Mouse (Mus musculus) forebrain, embryonic 15.5 days (tissue): ENCODE results near the gene Rhox3f. TPM values are rescaled to one million over a fixed set of nuclear protein-coding genes. Genes with fewer than 3 reads are reported as not detected.
"Not testable (repeated sequence)": the region's sequence is repeated elsewhere in the genome, so short reads cannot be mapped to it uniquely, and the experiment has no call there.

Experiments used
- ATAC-seq: fragments of 200-750 bp; cut with Nextera tagmentation; replicated peaks from 2 replicates; pipeline ENCODE4 v1.8.0; 2017; ENCODE audit warnings: mild to moderate bottlenecking, moderate TSS enrichment, moderate library complexity
- H3K27ac ChIP-seq: fragments of 300-500 bp; sonication (generic); replicated peaks from 2 replicates; pipeline ENCODE4 v1.5.1; 2015; ENCODE audit warnings: mild to moderate bottlenecking, inconsistent platforms
- H3K27me3 ChIP-seq: fragments of 300-500 bp; sonication (generic); 2 replicates; pipeline ENCODE4 v1.6.1; 2015; ENCODE audit warnings: inconsistent platforms
- H3K36me3 ChIP-seq: fragments of 300-500 bp; sonication (generic); 2 replicates; pipeline ENCODE4 v1.6.1; 2015; ENCODE audit warnings: mild to moderate bottlenecking, inconsistent platforms
- H3K4me1 ChIP-seq: fragments of 300-500 bp; sonication (generic); 2 replicates; pipeline ENCODE4 v1.6.1; 2015; ENCODE audit warnings: inconsistent platforms
- H3K4me2 ChIP-seq: fragments of 300-500 bp; sonication (generic); replicated peaks from 2 replicates; pipeline ENCODE4 v1.6.1; 2015; ENCODE audit warnings: mild to moderate bottlenecking, inconsistent platforms
- H3K4me3 ChIP-seq: fragments of 300-500 bp; sonication (generic); 2 replicates; pipeline ENCODE4 v1.5.1; 2015; ENCODE audit warnings: mild to moderate bottlenecking, inconsistent platforms
- H3K9ac ChIP-seq: fragments of 300-500 bp; sonication (generic); replicated peaks from 2 replicates; pipeline ENCODE4 v1.6.1; 2015; ENCODE audit warnings: mild to moderate bottlenecking, inconsistent platforms
- H3K9me3 ChIP-seq: fragments of 300-500 bp; sonication (generic); 2 replicates; pipeline ENCODE4 v1.6.1; 2016; ENCODE audit warnings: inconsistent platforms
- WGBS: fragments of 180-500 bp; shearing (Covaris S2); methylation state at CpG from one replicate; pipeline ENCODE4 v1.1.7; 2015; ENCODE audit warnings: mixed read lengths; 5-methylcytosine and 5-hydroxymethylcytosine counted together
- polyA plus RNA-seq: library from polyadenylated mRNA; unstranded; fragments of >200 nt; fragmentation: Nextera tagmentation; extraction: Ambion mirVana; gene quantifications from 2 replicates; pipeline ENCODE4 v1.2.1, GENCODE M21; 2015

Gene Rhox3f
- not detected in 2 replicates for polyA plus RNA-seq

DNA sequence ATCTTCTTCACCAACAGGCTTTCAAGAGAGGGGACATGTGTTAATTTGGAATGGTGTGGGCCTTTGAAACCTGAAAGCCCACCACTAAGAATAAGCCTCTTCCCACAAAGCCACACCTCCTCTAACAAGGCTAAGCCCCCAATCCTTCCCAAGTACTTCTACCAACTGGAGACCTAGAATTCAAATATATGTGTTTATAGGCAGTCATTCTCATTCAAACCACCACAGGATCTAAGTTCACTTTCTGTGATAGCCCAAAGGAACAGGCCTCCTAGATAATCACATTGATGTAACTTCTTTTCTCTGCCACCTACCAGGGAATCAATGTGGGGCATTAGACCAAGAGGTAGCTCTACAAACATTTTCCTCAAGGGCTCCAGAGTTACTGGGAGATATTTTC, at the start of gene Rhox3f:
Gene Rhox3f, plus strand, starts transcription at position 301 of the 400 bp plus-strand sequence.
- H3K27me3 ChIP-seq, ATAC-seq, H3K27ac ChIP-seq, H3K9me3 ChIP-seq, H3K4me3 ChIP-seq, H3K36me3 ChIP-seq, H3K9ac ChIP-seq, H3K4me1 ChIP-seq, H3K4me2 ChIP-seq: not testable (repeated sequence)

DNA sequence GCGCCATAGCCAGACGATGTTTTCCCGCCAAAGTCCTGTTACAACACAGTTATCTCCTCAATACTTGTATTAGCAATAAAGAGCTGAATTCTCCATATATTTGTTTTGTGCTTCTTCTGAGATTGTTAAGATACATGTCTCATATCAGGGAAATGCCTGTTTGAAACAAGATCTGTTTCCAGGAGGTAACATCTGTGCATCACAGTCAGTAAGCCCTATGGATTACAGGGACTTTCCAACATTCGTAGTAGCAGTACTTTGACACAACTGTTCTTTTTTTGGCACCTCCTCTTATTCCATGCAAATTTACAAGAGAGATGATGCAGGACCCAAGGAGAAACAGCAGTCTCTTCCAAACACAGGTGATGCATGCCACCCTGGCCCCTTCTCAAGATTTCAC, 39.1 kb upstream of the Rhox3f start, which contains the start of gene Rhox3e:
Gene Rhox3e, plus strand, starts transcription at position 301 of the 400 bp plus-strand sequence.
- H3K4me2 ChIP-seq, H3K4me1 ChIP-seq, H3K9me3 ChIP-seq, H3K9ac ChIP-seq, H3K27ac ChIP-seq, H3K36me3 ChIP-seq, H3K27me3 ChIP-seq, ATAC-seq, H3K4me3 ChIP-seq: not testable (repeated sequence)
- no CpG with 5 or more reads among the region's 4 CpGs for WGBS

DNA sequence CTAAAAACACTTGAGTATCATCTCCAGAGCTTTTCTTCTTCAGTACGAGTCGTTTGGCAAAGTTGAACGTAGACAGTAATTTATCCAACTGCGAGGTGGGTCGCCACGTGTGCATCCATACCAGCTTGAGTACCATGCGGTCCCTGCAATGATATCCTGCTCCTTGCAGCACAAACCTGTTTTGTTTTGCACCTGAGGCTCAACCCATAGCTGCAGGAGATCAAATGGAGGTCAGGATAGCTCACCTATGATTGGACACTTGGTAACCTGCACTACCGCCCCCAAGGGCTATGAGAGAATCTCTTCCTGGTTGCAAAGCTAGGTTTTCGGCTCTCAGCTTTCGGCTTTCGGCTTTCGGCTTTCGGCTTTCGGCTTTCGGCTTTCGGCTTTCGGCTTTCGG, 23.7 kb upstream of the Rhox3f start, which contains the start of gene Rhox4e:
Gene Rhox4e, plus strand, starts transcription at position 301 of the 400 bp plus-strand sequence.
- not testable (repeated sequence) for ATAC-seq, H3K4me1 ChIP-seq, H3K27me3 ChIP-seq, H3K9ac ChIP-seq, H3K9me3 ChIP-seq, H3K36me3 ChIP-seq, H3K4me3 ChIP-seq, H3K4me2 ChIP-seq, H3K27ac ChIP-seq
- 99% methylated on average over 9 of the region's 18 CpGs for WGBS

DNA sequence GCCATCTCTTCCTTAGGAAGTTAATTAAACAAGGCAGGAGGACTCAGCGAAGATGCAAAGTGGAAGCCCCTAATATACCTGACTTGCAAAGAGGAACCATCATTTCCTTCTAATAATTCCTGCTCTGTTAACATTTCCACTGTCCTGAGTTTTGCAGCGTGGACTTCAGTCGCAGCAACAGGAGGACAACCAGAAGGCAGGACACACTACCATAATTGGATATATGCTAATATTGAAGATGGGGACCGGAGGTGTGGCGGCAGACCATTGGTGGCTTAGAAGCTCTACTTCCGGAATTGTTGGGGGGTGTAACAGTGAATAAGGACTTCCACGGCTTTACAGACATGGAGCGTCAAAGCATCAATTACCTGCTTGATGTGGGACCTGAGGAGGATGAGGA, 9.7 kb upstream of the Rhox3f start, which contains the start of gene Rhox2f:
Gene Rhox2f, plus strand, starts transcription at position 301 of the 400 bp plus-strand sequence.
- H3K36me3 ChIP-seq, H3K4me3 ChIP-seq, H3K9me3 ChIP-seq, H3K27me3 ChIP-seq, H3K9ac ChIP-seq, ATAC-seq, H3K4me2 ChIP-seq, H3K27ac ChIP-seq, H3K4me1 ChIP-seq: not testable (repeated sequence)
- WGBS: 91% methylated on average over 8 of the region's 8 CpGs

DNA sequence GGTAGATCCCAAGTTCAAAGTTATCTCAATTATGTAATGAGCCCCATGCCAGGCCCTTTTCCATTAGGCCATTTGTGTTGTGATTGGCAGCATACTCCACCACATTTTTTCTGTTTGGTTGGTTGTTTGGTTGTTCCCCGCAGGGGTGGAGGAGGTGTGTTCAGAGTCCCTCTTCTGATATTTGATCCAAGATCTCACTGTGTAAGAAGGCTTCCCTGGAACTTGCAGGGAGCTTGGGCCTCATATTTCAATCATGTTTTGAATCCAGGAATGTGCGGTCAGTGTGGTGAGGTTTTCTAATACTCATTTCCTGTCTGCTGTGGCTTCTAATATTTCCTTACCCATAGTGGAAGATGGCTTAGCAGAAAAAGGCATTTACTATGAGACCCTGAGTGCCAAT, 8.2 kb upstream of the Rhox3f start:
- 49% methylated on average over 2 of the region's 2 CpGs for WGBS
- H3K4me2 ChIP-seq, H3K27me3 ChIP-seq, H3K4me1 ChIP-seq, H3K4me3 ChIP-seq, H3K9ac ChIP-seq, H3K36me3 ChIP-seq, ATAC-seq, H3K9me3 ChIP-seq, H3K27ac ChIP-seq: not testable (repeated sequence)

DNA sequence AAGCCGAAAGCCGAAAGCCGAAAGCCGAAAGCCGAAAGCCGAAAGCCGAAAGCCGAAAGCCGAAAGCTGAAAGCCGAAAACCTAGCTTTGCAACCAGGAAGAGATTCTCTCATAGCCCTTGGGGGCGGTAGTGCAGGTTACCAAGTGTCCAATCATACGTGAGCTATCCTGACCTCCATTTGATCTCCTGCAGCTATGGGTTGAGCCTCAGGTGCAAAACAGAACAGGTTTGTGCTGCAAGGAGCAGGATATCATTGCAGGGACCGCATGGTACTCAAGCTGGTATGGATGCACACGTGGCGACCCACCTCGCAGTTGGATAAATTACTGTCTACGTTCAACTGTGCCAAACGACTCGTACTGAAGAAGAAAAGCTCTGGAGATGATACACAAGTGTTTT, 26.8 kb downstream of the Rhox3f start, which contains the start of gene Rhox4f:
Gene Rhox4f, minus strand, starts transcription at position 101 of the 400 bp plus-strand sequence.
- H3K36me3 ChIP-seq, H3K9me3 ChIP-seq, H3K4me2 ChIP-seq, ATAC-seq, H3K9ac ChIP-seq, H3K4me3 ChIP-seq, H3K4me1 ChIP-seq, H3K27ac ChIP-seq, H3K27me3 ChIP-seq: not testable (repeated sequence)
- 97% methylated on average over 18 of the region's 19 CpGs for WGBS

DNA sequence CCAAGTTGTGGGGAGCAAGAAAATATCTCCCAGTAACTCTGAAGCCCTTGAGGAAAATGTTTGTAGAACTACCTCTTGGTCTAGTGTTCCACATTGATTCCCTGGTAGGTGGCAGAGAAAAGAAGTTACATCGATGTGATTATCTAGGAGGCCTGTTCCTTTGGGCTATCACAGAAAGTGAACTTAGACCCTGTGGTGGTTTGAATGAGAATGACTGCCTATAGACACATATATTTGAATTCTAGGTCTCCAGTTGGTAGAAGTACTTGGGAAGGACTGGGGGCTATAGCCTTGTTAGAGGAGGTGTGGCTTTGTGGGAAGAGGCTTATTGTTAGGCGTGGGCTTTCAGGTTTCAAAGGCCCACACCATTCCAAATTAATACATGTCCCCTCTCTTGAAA, 47.7 kb downstream of the Rhox3f start, which contains the start of gene Rhox3g:
Gene Rhox3g, minus strand, starts transcription at position 101 of the 400 bp plus-strand sequence.
- WGBS: 82% methylated on average over 2 of the region's 2 CpGs
- not testable (repeated sequence) for H3K27me3 ChIP-seq, H3K4me3 ChIP-seq, H3K9me3 ChIP-seq, H3K9ac ChIP-seq, ATAC-seq, H3K36me3 ChIP-seq, H3K4me2 ChIP-seq, H3K27ac ChIP-seq, H3K4me1 ChIP-seq

Other genes starting within 250 kb of the Rhox3f start
- not detected in 2 replicates for gene Rhox3a2, start 201.0 kb upstream of the Rhox3f start, polyA plus RNA-seq
- not detected in 2 replicates for gene Rhox4a2, start 190.1 kb upstream of the Rhox3f start, polyA plus RNA-seq
- not detected in 2 replicates for gene Rhox2b, start 168.9 kb upstream of the Rhox3f start, polyA plus RNA-seq
- not detected in 2 replicates for gene Rhox4b, start 148.5 kb upstream of the Rhox3f start, polyA plus RNA-seq
- gene Rhox2c, start 127.3 kb upstream of the Rhox3f start, polyA plus RNA-seq: not detected in 2 replicates
- not detected in 2 replicates for gene Rhox3c, start 122.4 kb upstream of the Rhox3f start, polyA plus RNA-seq
- gene Rhox4c, start 100.7 kb upstream of the Rhox3f start, polyA plus RNA-seq: not detected in 2 replicates
- not detected in 2 replicates for gene Rhox2d, start 87.6 kb upstream of the Rhox3f start, polyA plus RNA-seq
- not detected in 2 replicates for gene Rhox4d, start 66.6 kb upstream of the Rhox3f start, polyA plus RNA-seq
- not detected in 2 replicates for gene Rhox2e, start 50.5 kb upstream of the Rhox3f start, polyA plus RNA-seq
- not detected in 2 replicates for gene Rhox3e, start 39.0 kb upstream of the Rhox3f start, polyA plus RNA-seq
- gene Rhox4e, start 23.6 kb upstream of the Rhox3f start, polyA plus RNA-seq: not detected in 2 replicates
- gene Rhox2f, start 9.6 kb upstream of the Rhox3f start, polyA plus RNA-seq: not detected in 2 replicates
- not detected in 2 replicates for gene Rhox4f, start 26.7 kb downstream of the Rhox3f start, polyA plus RNA-seq
- gene Rhox3g, start 47.6 kb downstream of the Rhox3f start, polyA plus RNA-seq: not detected in 2 replicates
- gene Rhox2g, start 62.5 kb downstream of the Rhox3f start, polyA plus RNA-seq: not detected in 2 replicates
- gene Rhox4g, start 70.3 kb downstream of the Rhox3f start, polyA plus RNA-seq: not detected in 2 replicates
- gene Rhox3h, start 87.8 kb downstream of the Rhox3f start, polyA plus RNA-seq: not detected in 2 replicates
- gene Rhox2h, start 92.3 kb downstream of the Rhox3f start, polyA plus RNA-seq: not detected in 2 replicates
- not detected in 2 replicates for gene Rhox5, start 223.8 kb downstream of the Rhox3f start, polyA plus RNA-seq
- gene Rhox6, start 245.9 kb downstream of the Rhox3f start, polyA plus RNA-seq: not detected in 2 replicates